Mouse (Mus musculus): Measurements from ENCODE around the gene Coro2b. TPM values are rescaled to one million over a fixed set of nuclear protein-coding genes. Genes with fewer than 3 reads are reported as not detected.
A peak's percentile ranks its signal among the peaks of the same experiment; 100 is the strongest.
"Not testable (repeated sequence)": the region's sequence is repeated elsewhere in the genome, so short reads cannot be mapped to it uniquely, and the experiment has no call there.

The Coro2b gene
- polyA plus RNA-seq, 1 experiment from 2014 or later, result 29.0 TPM

DNA sequence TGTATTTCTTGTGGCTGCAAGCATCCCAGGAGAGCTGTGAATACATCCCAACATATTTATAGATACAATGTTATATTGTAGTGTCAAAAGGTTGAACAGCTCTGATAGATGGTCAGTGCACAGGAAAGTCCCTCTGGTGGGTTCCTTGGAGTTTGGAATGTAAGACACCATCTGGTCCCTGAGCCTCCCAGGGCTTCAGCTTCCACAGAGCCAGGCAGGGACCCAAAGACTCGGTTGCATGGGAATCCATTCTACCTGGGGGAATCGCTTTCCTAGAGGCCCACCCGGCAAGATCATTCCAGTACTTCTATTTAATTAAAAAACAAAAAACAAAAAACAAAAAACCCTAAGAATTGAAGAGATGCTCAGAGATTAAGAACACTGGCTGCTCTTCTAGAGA, 78.4 kb downstream of the Coro2b start:
- no peaks in the 10 kb centered on the region for H3K36me3 ChIP-seq (ENCODE audit: control insufficient read depth, insufficient read depth, low read length)
- H3K4me3 ChIP-seq (ENCODE audit: low read depth, low read length), result no peak overlapping the region
- H3K9ac ChIP-seq (ENCODE audit: low read length), result no peak overlapping the region
- no peaks in the 10 kb centered on the region for H3K27me3 ChIP-seq (replicated peaks; ENCODE audit: control insufficient read depth, insufficient read depth, low read length)
- H3K27ac ChIP-seq (ENCODE audit: low read depth, low read length), result no peak overlapping the region
- DNase-seq (ENCODE audit: low spot score) (no peak), ATAC-seq (no peak)
- H3K9me3 ChIP-seq (replicated peaks; ENCODE audit: control insufficient read depth, low read length), result no peaks in the 10 kb centered on the region
- 91% methylated on average over 3 of the region's 3 CpGs for WGBS
- H3K4me2 ChIP-seq (ENCODE audit: low read length), result no peak overlapping the region
- H3K4me1 ChIP-seq (ENCODE audit: control insufficient read depth, insufficient read depth, low read length), result peaks cover 9% of the 10 kb centered on the region

DNA sequence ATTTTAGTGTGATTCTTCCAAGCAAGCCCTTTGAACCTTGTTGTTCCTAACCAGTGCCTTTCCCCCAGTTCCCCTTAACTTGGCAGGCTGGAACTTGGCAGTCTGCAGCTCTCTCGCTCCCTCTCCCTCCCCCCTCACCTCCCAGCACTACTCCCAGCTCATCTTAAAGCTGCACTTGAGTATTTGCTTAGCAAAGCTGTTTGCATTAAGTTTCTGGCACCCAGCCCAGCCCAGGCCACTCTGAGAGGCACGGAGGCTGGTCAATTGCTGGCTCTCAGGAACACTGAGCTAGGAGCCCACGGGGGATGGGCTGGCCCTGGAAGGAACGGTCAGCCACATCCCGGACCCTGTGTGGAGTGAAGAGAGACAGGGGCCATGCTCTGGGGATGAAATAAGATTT, 80.8 kb downstream of the Coro2b start:
- H3K9ac ChIP-seq (ENCODE audit: low read length), result no peak overlapping the region
- peaks cover 9% of the 10 kb centered on the region for H3K4me1 ChIP-seq (ENCODE audit: control insufficient read depth, insufficient read depth, low read length)
- ATAC-seq, result peak; percentile 87
- no peaks in the 10 kb centered on the region for H3K9me3 ChIP-seq (replicated peaks; ENCODE audit: control insufficient read depth, low read length)
- H3K36me3 ChIP-seq (ENCODE audit: control insufficient read depth, insufficient read depth, low read length), result peaks cover 15% of the 10 kb centered on the region; the same call in 1 of the 2 replicates
- DNase-seq (ENCODE audit: low spot score), result peak; percentile 91
- H3K4me2 ChIP-seq (ENCODE audit: low read length), result no peak overlapping the region
- peak overlapping the region; percentile 65 for H3K27ac ChIP-seq (ENCODE audit: low read depth, low read length)
- WGBS, result 17% methylated on average over 5 of the region's 5 CpGs
- no peaks in the 10 kb centered on the region for H3K27me3 ChIP-seq (replicated peaks; ENCODE audit: control insufficient read depth, insufficient read depth, low read length)
- H3K4me3 ChIP-seq (ENCODE audit: low read depth, low read length), result no peak overlapping the region

DNA sequence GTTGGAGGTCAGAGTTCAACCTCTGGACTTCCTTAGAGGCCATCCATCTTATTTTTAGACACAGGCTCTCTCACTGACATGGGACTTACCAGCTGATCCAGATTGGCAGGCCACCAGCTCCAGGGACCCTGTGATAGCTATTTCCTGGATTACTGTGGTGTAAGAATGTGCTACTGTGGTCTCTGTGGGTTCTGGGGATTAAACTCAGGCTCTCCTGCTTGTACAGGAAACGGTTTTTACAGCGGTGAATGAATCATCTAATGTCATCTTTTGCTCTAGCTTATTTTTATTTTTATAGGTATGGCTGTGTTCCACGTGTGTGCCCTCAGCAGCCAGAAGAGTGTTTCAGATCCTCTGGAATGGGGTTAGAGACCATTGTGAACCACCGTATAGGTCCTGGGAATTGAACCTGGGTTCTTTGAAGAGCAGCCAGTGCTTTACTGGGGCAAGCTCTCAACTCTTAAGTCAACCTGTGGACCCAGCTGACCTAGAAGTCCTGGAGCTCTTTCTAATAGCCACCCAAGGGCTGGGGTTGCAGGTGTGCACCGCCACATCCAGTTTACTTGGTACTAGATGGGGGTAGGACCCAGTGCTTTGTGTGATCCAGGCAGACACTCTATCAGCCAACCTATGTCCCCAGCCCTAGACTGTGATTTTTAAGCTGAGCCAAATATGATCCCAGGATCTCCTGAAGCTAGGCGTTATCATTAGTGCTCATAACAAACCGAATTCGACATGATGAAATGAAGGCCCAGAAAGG, 81.5 kb downstream of the Coro2b start:
- Histone ChIP-seq H3K4me2 (ENCODE audit: low read length) (no peak overlapping the region), H3K9ac (ENCODE audit: low read length) (no peak overlapping the region), H3K27ac (ENCODE audit: low read depth, low read length) (peak overlapping the region; percentile 65), H3K4me3 (ENCODE audit: low read depth, low read length) (no peak overlapping the region), H3K4me1 (ENCODE audit: control insufficient read depth, insufficient read depth, low read length) (peaks cover 9% of the 10 kb centered on the region), H3K27me3 (replicated peaks; ENCODE audit: control insufficient read depth, insufficient read depth, low read length) (no peaks in the 10 kb centered on the region), H3K36me3 (ENCODE audit: control insufficient read depth, insufficient read depth, low read length) (peaks cover 17% of the 10 kb centered on the region; the same call in 1 of the 2 replicates), H3K9me3 (replicated peaks; ENCODE audit: control insufficient read depth, low read length) (no peaks in the 10 kb centered on the region)
- ATAC-seq (peak; percentile 33; the same call in 1 of the 2 replicates), DNase-seq (ENCODE audit: low spot score) (no peak)
- WGBS, result 75% methylated on average over 8 of the region's 8 CpGs

GRCm38 (mm10) chr9:62452373-62452993, 84.4 kb downstream of the Coro2b start:
- WGBS, result 92% methylated on average over 8 of the region's 8 CpGs
- DNase-seq (ENCODE audit: low spot score) (no peak), ATAC-seq (no peak)
- Histone ChIP-seq H3K27ac (ENCODE audit: low read depth, low read length) (no peak overlapping the region), H3K9me3 (replicated peaks; ENCODE audit: control insufficient read depth, low read length) (no peaks in the 10 kb centered on the region), H3K4me2 (ENCODE audit: low read length) (no peak overlapping the region), H3K27me3 (replicated peaks; ENCODE audit: control insufficient read depth, insufficient read depth, low read length) (no peaks in the 10 kb centered on the region), H3K4me3 (ENCODE audit: low read depth, low read length) (no peak overlapping the region), H3K4me1 (ENCODE audit: control insufficient read depth, insufficient read depth, low read length) (peaks cover 9% of the 10 kb centered on the region), H3K36me3 (ENCODE audit: control insufficient read depth, insufficient read depth, low read length) (peaks cover 20% of the 10 kb centered on the region; the same call in 1 of the 2 replicates), H3K9ac (ENCODE audit: low read length) (no peak overlapping the region)

GRCm38 (mm10) chr9:62451585-62452372, 85.1 kb downstream of the Coro2b start:
- DNase-seq (ENCODE audit: low spot score) (no peak), ATAC-seq (no peak)
- H3K4me2 ChIP-seq (ENCODE audit: low read length), result no peak overlapping the region
- no peaks in the 10 kb centered on the region for H3K9me3 ChIP-seq (replicated peaks; ENCODE audit: control insufficient read depth, low read length)
- H3K36me3 ChIP-seq (ENCODE audit: control insufficient read depth, insufficient read depth, low read length), result peaks cover 20% of the 10 kb centered on the region; the same call in 1 of the 2 replicates
- no peak overlapping the region for H3K9ac ChIP-seq (ENCODE audit: low read length)
- H3K4me1 ChIP-seq (ENCODE audit: control insufficient read depth, insufficient read depth, low read length), result peaks cover 9% of the 10 kb centered on the region
- H3K27ac ChIP-seq (ENCODE audit: low read depth, low read length), result no peak overlapping the region
- 74% methylated on average over 8 of the region's 8 CpGs for WGBS
- H3K4me3 ChIP-seq (ENCODE audit: low read depth, low read length), result no peak overlapping the region
- H3K27me3 ChIP-seq (replicated peaks; ENCODE audit: control insufficient read depth, insufficient read depth, low read length), result no peaks in the 10 kb centered on the region

GRCm38 (mm10) chr9:62450862-62451261, 86.0 kb downstream of the Coro2b start:
- Histone ChIP-seq H3K9me3 (replicated peaks; ENCODE audit: control insufficient read depth, low read length) (no peaks in the 10 kb centered on the region), H3K4me2 (ENCODE audit: low read length) (no peak overlapping the region), H3K27me3 (replicated peaks; ENCODE audit: control insufficient read depth, insufficient read depth, low read length) (no peaks in the 10 kb centered on the region), H3K4me1 (ENCODE audit: control insufficient read depth, insufficient read depth, low read length) (peaks cover 6% of the 10 kb centered on the region), H3K36me3 (ENCODE audit: control insufficient read depth, insufficient read depth, low read length) (peaks cover 20% of the 10 kb centered on the region; the same call in 1 of the 2 replicates), H3K9ac (ENCODE audit: low read length) (no peak overlapping the region), H3K4me3 (ENCODE audit: low read depth, low read length) (no peak overlapping the region), H3K27ac (ENCODE audit: low read depth, low read length) (no peak overlapping the region)
- ATAC-seq (no peak), DNase-seq (ENCODE audit: low spot score) (no peak)
- WGBS, result 78% methylated on average over 7 of the region's 7 CpGs

DNA sequence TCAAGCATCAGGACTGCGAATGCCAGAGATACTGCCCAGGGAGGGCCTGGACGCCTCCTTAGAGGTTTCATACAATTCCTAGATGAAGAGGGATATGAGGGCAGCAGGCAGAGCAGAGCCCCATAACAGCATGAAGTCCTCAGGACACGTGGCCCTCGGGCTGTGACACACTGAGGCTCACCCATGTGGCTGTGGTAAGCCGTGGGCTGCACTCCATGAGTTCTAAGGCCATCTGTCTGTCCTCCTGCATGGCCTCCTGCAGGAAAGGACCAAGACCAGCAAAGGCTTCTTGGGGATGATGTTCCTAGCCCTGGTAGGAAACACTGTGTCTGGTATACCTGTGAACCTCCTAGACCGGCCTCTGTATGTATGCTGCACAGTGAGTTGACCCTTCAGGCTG, 86.5 kb downstream of the Coro2b start:
- Histone ChIP-seq H3K4me3 (ENCODE audit: low read depth, low read length) (no peak overlapping the region), H3K36me3 (ENCODE audit: control insufficient read depth, insufficient read depth, low read length) (peaks cover 20% of the 10 kb centered on the region; the same call in 1 of the 2 replicates), H3K27ac (ENCODE audit: low read depth, low read length) (no peak overlapping the region), H3K4me1 (ENCODE audit: control insufficient read depth, insufficient read depth, low read length) (peaks cover under 1% of the 10 kb centered on the region; the same call in 1 of the 2 replicates), H3K9me3 (replicated peaks; ENCODE audit: control insufficient read depth, low read length) (no peaks in the 10 kb centered on the region), H3K27me3 (replicated peaks; ENCODE audit: control insufficient read depth, insufficient read depth, low read length) (no peaks in the 10 kb centered on the region), H3K4me2 (ENCODE audit: low read length) (no peak overlapping the region), H3K9ac (ENCODE audit: low read length) (no peak overlapping the region)
- DNase-seq (ENCODE audit: low spot score), result no peak
- WGBS, result 86% methylated on average over 6 of the region's 6 CpGs
- ATAC-seq, result no peak

GRCm38 (mm10) chr9:62447337-62447736, 89.5 kb downstream of the Coro2b start:
- not testable (repeated sequence) for H3K9ac ChIP-seq (ENCODE audit: low read length); DNase-seq (ENCODE audit: low spot score); H3K4me3 ChIP-seq (ENCODE audit: low read depth, low read length); H3K9me3 ChIP-seq (replicated peaks; ENCODE audit: control insufficient read depth, low read length); H3K27ac ChIP-seq (ENCODE audit: low read depth, low read length); H3K4me2 ChIP-seq (ENCODE audit: low read length); H3K4me1 ChIP-seq (ENCODE audit: control insufficient read depth, insufficient read depth, low read length); H3K27me3 ChIP-seq (replicated peaks; ENCODE audit: control insufficient read depth, insufficient read depth, low read length); ATAC-seq
- WGBS, result 100% methylated on average over 5 of the region's 10 CpGs
- peaks cover 12% of the 10 kb centered on the region; the same call in 1 of the 2 replicates for H3K36me3 ChIP-seq (ENCODE audit: control insufficient read depth, insufficient read depth, low read length)
